Mouse (Mus musculus): ENCODE data around the gene Npl. TPM values are rescaled to one million over a fixed set of nuclear protein-coding genes. Genes with fewer than 3 reads are reported as not detected.
A peak's percentile ranks its signal among the peaks of the same experiment; 100 is the strongest.
"Not testable (repeated sequence)": the region's sequence is repeated elsewhere in the genome, so short reads cannot be mapped to it uniquely, and the experiment has no call there.

The Npl gene
- polyA plus RNA-seq, 1 experiment = 1.2 TPM

- no peaks in the 10 kb centered on the region for H3K4me1 ChIP-seq (ENCODE audit: control insufficient read depth, insufficient read depth, insufficient read length, low read length)
These were observed 34.5 kb downstream of the Npl start for GRCm38 (mm10) chr1:153515368-153515767.

GRCm38 (mm10) chr1:153510330-153511009, 39.4 kb downstream of the Npl start:
- H3K4me1 ChIP-seq (ENCODE audit: control insufficient read depth, insufficient read depth, insufficient read length, low read length) = no peaks in the 10 kb centered on the region
- no peak overlapping the region for H3K27ac ChIP-seq (replicated peaks; ENCODE audit: low read depth, low read length)
- H3K4me3 ChIP-seq (ENCODE audit: insufficient read depth, low read depth, low read length) = no peak overlapping the region

More at GRCm38 (mm10) chr1:153515368-153515767, 34.5 kb downstream of the Npl start:
- no peak overlapping the region for H3K4me3 ChIP-seq (ENCODE audit: insufficient read depth, low read depth, low read length)
- H3K27ac ChIP-seq (replicated peaks; ENCODE audit: low read depth, low read length) = no peak overlapping the region

- not testable (repeated sequence) for H3K27ac ChIP-seq (replicated peaks; ENCODE audit: low read depth, low read length); H3K4me1 ChIP-seq (ENCODE audit: control insufficient read depth, insufficient read depth, insufficient read length, low read length); H3K4me3 ChIP-seq (ENCODE audit: insufficient read depth, low read depth, low read length)
These were observed 40.3 kb downstream of the Npl start for GRCm38 (mm10) chr1:153509569-153509968.

- Histone ChIP-seq H3K4me1 (ENCODE audit: control insufficient read depth, insufficient read depth, insufficient read length, low read length) (no peaks in the 10 kb centered on the region), H3K4me3 (ENCODE audit: insufficient read depth, low read depth, low read length) (no peak overlapping the region), H3K27ac (replicated peaks; ENCODE audit: low read depth, low read length) (no peak overlapping the region)
These were observed 40.8 kb downstream of the Npl start for GRCm38 (mm10) chr1:153509012-153509411.

GRCm38 (mm10) chr1:153506266-153506665, 43.6 kb downstream of the Npl start:
- peaks cover 5% of the 10 kb centered on the region for H3K4me1 ChIP-seq (ENCODE audit: control insufficient read depth, insufficient read depth, insufficient read length, low read length)
- no peak overlapping the region for H3K27ac ChIP-seq (replicated peaks; ENCODE audit: low read depth, low read length)
- no peak overlapping the region for H3K4me3 ChIP-seq (ENCODE audit: insufficient read depth, low read depth, low read length)

GRCm38 (mm10) chr1:153501644-153502321, 48.1 kb downstream of the Npl start:
- peaks cover 5% of the 10 kb centered on the region for H3K4me1 ChIP-seq (ENCODE audit: control insufficient read depth, insufficient read depth, insufficient read length, low read length)
- H3K4me3 ChIP-seq (ENCODE audit: insufficient read depth, low read depth, low read length) = no peak overlapping the region
- peak overlapping the region; percentile 76 for H3K27ac ChIP-seq (replicated peaks; ENCODE audit: low read depth, low read length)

- peaks cover 5% of the 10 kb centered on the region for H3K4me1 ChIP-seq (ENCODE audit: control insufficient read depth, insufficient read depth, insufficient read length, low read length)
- no peak overlapping the region for H3K4me3 ChIP-seq (ENCODE audit: insufficient read depth, low read depth, low read length)
- no peak overlapping the region for H3K27ac ChIP-seq (replicated peaks; ENCODE audit: low read depth, low read length)
These were observed 49.8 kb downstream of the Npl start for GRCm38 (mm10) chr1:153500030-153500429.

- peaks cover 4% of the 10 kb centered on the region for H3K4me1 ChIP-seq (ENCODE audit: control insufficient read depth, insufficient read depth, insufficient read length, low read length)
- H3K4me3 ChIP-seq (ENCODE audit: insufficient read depth, low read depth, low read length) = no peak overlapping the region
- no peak overlapping the region for H3K27ac ChIP-seq (replicated peaks; ENCODE audit: low read depth, low read length)
These were observed 53.8 kb downstream of the Npl start for GRCm38 (mm10) chr1:153496030-153496429.

- no peak overlapping the region for H3K4me3 ChIP-seq (ENCODE audit: insufficient read depth, low read depth, low read length)
- peaks cover 4% of the 10 kb centered on the region; the same call in 1 of the 2 replicates for H3K4me1 ChIP-seq (ENCODE audit: control insufficient read depth, insufficient read depth, insufficient read length, low read length)
- H3K27ac ChIP-seq (replicated peaks; ENCODE audit: low read depth, low read length) = no peak overlapping the region
These were observed 55.9 kb downstream of the Npl start for GRCm38 (mm10) chr1:153493931-153494330.

GRCm38 (mm10) chr1:153493338-153493737, 56.5 kb downstream of the Npl start:
- H3K27ac ChIP-seq (replicated peaks; ENCODE audit: low read depth, low read length) = peak overlapping the region; percentile 16; the same call in 1 of the 2 replicates
- peaks cover 4% of the 10 kb centered on the region; the same call in 1 of the 2 replicates for H3K4me1 ChIP-seq (ENCODE audit: control insufficient read depth, insufficient read depth, insufficient read length, low read length)
- no peak overlapping the region for H3K4me3 ChIP-seq (ENCODE audit: insufficient read depth, low read depth, low read length)

- H3K4me1 ChIP-seq (ENCODE audit: control insufficient read depth, insufficient read depth, insufficient read length, low read length) = peaks cover 4% of the 10 kb centered on the region; the same call in 1 of the 2 replicates
- no peak overlapping the region for H3K27ac ChIP-seq (replicated peaks; ENCODE audit: low read depth, low read length)
- no peak overlapping the region for H3K4me3 ChIP-seq (ENCODE audit: insufficient read depth, low read depth, low read length)
These were observed 58.0 kb downstream of the Npl start for GRCm38 (mm10) chr1:153491822-153492221.

- H3K4me3 ChIP-seq (ENCODE audit: insufficient read depth, low read depth, low read length) = no peak overlapping the region
- H3K27ac ChIP-seq (replicated peaks; ENCODE audit: low read depth, low read length) = no peak overlapping the region; the same call in 1 of the 2 replicates
- peaks cover 4% of the 10 kb centered on the region; the same call in 1 of the 2 replicates for H3K4me1 ChIP-seq (ENCODE audit: control insufficient read depth, insufficient read depth, insufficient read length, low read length)
These were observed 58.5 kb downstream of the Npl start for GRCm38 (mm10) chr1:153491345-153491744.

- no peak overlapping the region for H3K27ac ChIP-seq (replicated peaks; ENCODE audit: low read depth, low read length)
- H3K4me3 ChIP-seq (ENCODE audit: insufficient read depth, low read depth, low read length) = no peak overlapping the region
- peaks cover 7% of the 10 kb centered on the region for H3K4me1 ChIP-seq (ENCODE audit: control insufficient read depth, insufficient read depth, insufficient read length, low read length)
These were observed 59.9 kb downstream of the Npl start for GRCm38 (mm10) chr1:153489963-153490362.

- Histone ChIP-seq H3K27ac (replicated peaks; ENCODE audit: low read depth, low read length) (no peak overlapping the region), H3K4me3 (ENCODE audit: insufficient read depth, low read depth, low read length) (no peak overlapping the region), H3K4me1 (ENCODE audit: control insufficient read depth, insufficient read depth, insufficient read length, low read length) (peaks cover 7% of the 10 kb centered on the region)
These were observed 60.3 kb downstream of the Npl start for GRCm38 (mm10) chr1:153489540-153489939.

GRCm38 (mm10) chr1:153489132-153489531, 60.7 kb downstream of the Npl start:
- Histone ChIP-seq H3K4me1 (ENCODE audit: control insufficient read depth, insufficient read depth, insufficient read length, low read length) (peaks cover 7% of the 10 kb centered on the region), H3K27ac (replicated peaks; ENCODE audit: low read depth, low read length) (0 out of 2 replicates have a peak overlapping the region, but pooled peaks have one; percentile 12), H3K4me3 (ENCODE audit: insufficient read depth, low read depth, low read length) (no peak overlapping the region)

- Histone ChIP-seq H3K27ac (replicated peaks; ENCODE audit: low read depth, low read length) (peak within 1 kb of the TSS; percentile 81), H3K4me3 (ENCODE audit: insufficient read depth, low read depth, low read length) (peak within 1 kb of the TSS; percentile 96)
These were observed 62.4 kb downstream of the Npl start, which contains the start of gene Dhx9 for GRCm38 (mm10) chr1:153487500-153487879. Gene Dhx9, minus strand, starts transcription at chr1:153487660.

More at GRCm38 (mm10) chr1:153487500-153487879, 62.4 kb downstream of the Npl start, which contains the start of gene Dhx9:
- peaks cover 2% of the 10 kb centered on the region; the same call in 1 of the 2 replicates for H3K4me1 ChIP-seq (ENCODE audit: control insufficient read depth, insufficient read depth, insufficient read length, low read length)

Measured in brown adipose tissue, adult 24 weeks (tissue).